Mouse (Mus musculus): Measurements from ENCODE around the gene Tbc1d2.

Gene Tbc1d2

GRCm38 (mm10) chr4:46650086-46650753, at the start of gene Tbc1d2:
Tbc1d2 (minus strand) TSS chr4:46650209.
- DNase-seq (ENCODE audit: low read depth, low spot score): peak; percentile 97

- DNase-seq (ENCODE audit: low read depth, low spot score): peak; percentile 45
These were observed 46.5 kb upstream of the Tbc1d2 start for GRCm38 (mm10) chr4:46696467-46696866.

- peak; percentile 94 for DNase-seq (ENCODE audit: low read depth, low spot score)
These were observed 40.6 kb upstream of the Tbc1d2 start for GRCm38 (mm10) chr4:46690565-46690964.

- DNase-seq (ENCODE audit: low read depth, low spot score): no peak
These were observed 40.0 kb upstream of the Tbc1d2 start for GRCm38 (mm10) chr4:46690023-46690420.

- DNase-seq (ENCODE audit: low read depth, low spot score): peak; percentile 90
These were observed 39.5 kb upstream of the Tbc1d2 start for GRCm38 (mm10) chr4:46689397-46690022.

- DNase-seq (ENCODE audit: low read depth, low spot score): no peak
These were observed 38.3 kb upstream of the Tbc1d2 start for GRCm38 (mm10) chr4:46688213-46688832.

GRCm38 (mm10) chr4:46684160-46684559, 34.2 kb upstream of the Tbc1d2 start:
- peak; percentile 92 for DNase-seq (ENCODE audit: low read depth, low spot score)

- no peak for DNase-seq (ENCODE audit: low read depth, low spot score)
These were observed 26.6 kb upstream of the Tbc1d2 start for GRCm38 (mm10) chr4:46676646-46677045.

- no peak for DNase-seq (ENCODE audit: low read depth, low spot score)
These were observed 26.0 kb upstream of the Tbc1d2 start for GRCm38 (mm10) chr4:46675992-46676391.

GRCm38 (mm10) chr4:46675272-46675785, 25.3 kb upstream of the Tbc1d2 start:
- no peak for DNase-seq (ENCODE audit: low read depth, low spot score)

- DNase-seq (ENCODE audit: low read depth, low spot score): peak; percentile 71
These were observed 18.6 kb upstream of the Tbc1d2 start for GRCm38 (mm10) chr4:46668620-46669019.

GRCm38 (mm10) chr4:46666420-46666819, 16.4 kb upstream of the Tbc1d2 start:
- DNase-seq (ENCODE audit: low read depth, low spot score): no peak

GRCm38 (mm10) chr4:46665371-46665774, 15.4 kb upstream of the Tbc1d2 start:
- DNase-seq (ENCODE audit: low read depth, low spot score): peak; percentile 23

GRCm38 (mm10) chr4:46664123-46665009, 14.4 kb upstream of the Tbc1d2 start:
- DNase-seq (ENCODE audit: low read depth, low spot score): peak; percentile 46

- DNase-seq (ENCODE audit: low read depth, low spot score): no peak
These were observed 11.4 kb upstream of the Tbc1d2 start for GRCm38 (mm10) chr4:46661433-46661832.

GRCm38 (mm10) chr4:46658946-46659345, 8.9 kb upstream of the Tbc1d2 start:
- no peak for DNase-seq (ENCODE audit: low read depth, low spot score)

GRCm38 (mm10) chr4:46657116-46657515, 7.1 kb upstream of the Tbc1d2 start:
- peak; percentile 92 for DNase-seq (ENCODE audit: low read depth, low spot score)

- peak; percentile 65 for DNase-seq (ENCODE audit: low read depth, low spot score)
These were observed 5.9 kb upstream of the Tbc1d2 start for GRCm38 (mm10) chr4:46655956-46656355.

- no peak for DNase-seq (ENCODE audit: low read depth, low spot score)
These were observed 5.3 kb upstream of the Tbc1d2 start for GRCm38 (mm10) chr4:46655298-46655697.

GRCm38 (mm10) chr4:46649161-46649560, 848 bp downstream of the Tbc1d2 start:
- no peak for DNase-seq (ENCODE audit: low read depth, low spot score)

GRCm38 (mm10) chr4:46643676-46644112, 6.3 kb downstream of the Tbc1d2 start:
- DNase-seq (ENCODE audit: low read depth, low spot score): no peak

Data from brain, adult 2 months (tissue).